Mouse (Mus musculus) ES-E14 (cell line): ENCODE measurements around the gene Smc2.

Source experiments
- CHD2 ChIP-seq: IDR thresholded peaks from 2 replicates; pipeline ENCODE4 v1.6.1; 2014; ENCODE audit warnings: mild to moderate bottlenecking, low read depth, low read length, inconsistent platforms
- HCFC1 ChIP-seq: IDR thresholded peaks from 2 replicates; pipeline ENCODE4 v1.6.1; 2012; ENCODE audit warnings: low read length, inconsistent platforms, borderline replicate concordance; ENCODE audit not compliant: insufficient read depth
- MAFK ChIP-seq: IDR thresholded peaks from 2 replicates; pipeline ENCODE4 v1.6.1; 2014; ENCODE audit warnings: mild to moderate bottlenecking, low read depth, low read length, inconsistent platforms; ENCODE audit not compliant: insufficient read depth
- ZC3H11A ChIP-seq: IDR thresholded peaks from 2 replicates; pipeline ENCODE4 v1.6.1; 2012; ENCODE audit warnings: low read depth, mild to moderate bottlenecking, inconsistent platforms, low read length, borderline replicate concordance
- ZNF384 ChIP-seq: IDR thresholded peaks from 2 replicates; pipeline ENCODE4 v1.6.1; 2012; ENCODE audit warnings: low read depth, low read length, inconsistent platforms

DNA sequence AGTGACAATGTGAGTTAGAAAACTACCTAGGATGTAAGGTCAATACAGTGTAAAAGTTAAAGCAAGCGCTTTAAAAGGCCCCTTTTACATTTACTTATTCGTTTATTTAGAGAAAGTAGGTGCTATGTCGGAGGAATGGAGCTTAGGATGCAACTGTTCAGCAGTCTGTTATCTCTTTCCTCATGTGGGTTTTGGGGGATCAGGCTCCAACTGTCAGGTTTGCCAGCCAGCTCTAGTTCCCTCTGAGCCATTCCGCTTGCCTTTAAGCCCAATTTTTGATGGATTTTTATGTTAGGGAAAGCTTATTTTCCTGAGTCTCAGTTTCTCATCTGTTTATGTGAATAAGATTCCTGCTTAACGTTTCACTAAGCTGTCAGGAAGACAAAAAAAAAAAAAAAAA lies 80.3 kb downstream of the Smc2 start:
- no peak for TF ChIP-seq ZNF384
- no peak for TF ChIP-seq HCFC1
- TF ChIP-seq MAFK, result no peak
- TF ChIP-seq ZC3H11A, result no peak
- no peak for TF ChIP-seq CHD2
